Comparison of ENCODE assay signal across 8 mouse cellular contexts in genomic region chr11:51636323-51636684, GRCm38 (mm10). TPM values are rescaled to one million over a fixed set of nuclear protein-coding genes. Genes with fewer than 3 reads are reported as not detected.
A peak's percentile ranks its signal among the peaks of the same experiment; 100 is the strongest.
DNase-seq lines count a peak whose midpoint lies in the region; ATAC-seq and TF ChIP-seq lines count a peak whose summit lies in the region.

No protein-coding gene starts in this region.

- ATAC-seq in embryonic facial prominence, embryonic 11.5 days (replicated peaks; ENCODE audit: insufficient number of reproducible peaks, low FRiP score, low TSS enrichment, low read depth): no peak
- peak; percentile 63 for ATAC-seq in heart, postnatal 0 days (ENCODE audit: insufficient read depth, low read depth)
- ATAC-seq in megakaryocyte, adult 5-6 weeks (ENCODE audit: poor library complexity, severe bottlenecking): peak; percentile 53

- peak; percentile 69 to 72 for TF ChIP-seq CTCF in CH12.LX (conservative IDR thresholded peaks at IDR 0.05 in 1 of 2, IDR thresholded peaks at IDR 0.05 in 1 of 2; ENCODE audit: low read depth in 2 of 2, low read length in 2 of 2)
- peak; percentile 43 for TF ChIP-seq CTCF in heart, postnatal 0 days (IDR thresholded peaks at IDR 0.05; ENCODE audit: low read depth)

- peaks cover 3 to 74% of the 10 kb centered on the region in 2 experiments; a peak in 2 of 4 replicates for H3K4me1 ChIP-seq in CH12.LX (ENCODE audit: control insufficient read depth in 1 of 2, insufficient read depth in 2 of 2)
- no peaks in the 10 kb centered on the region for H3K4me1 ChIP-seq in embryonic facial prominence, embryonic 11.5 days (ENCODE audit: control insufficient read depth, insufficient read depth, low read length)
- H3K4me1 ChIP-seq in heart, postnatal 0 days (ENCODE audit: control insufficient read depth, insufficient read depth): peaks cover 25% of the 10 kb centered on the region

- H3K36me3 ChIP-seq in CH12.LX (replicated peaks in 1 of 2; ENCODE audit: control insufficient read depth in 1 of 2, insufficient read depth in 1 of 2, low read length in 1 of 2): peaks cover 0 to 39% of the 10 kb centered on the region in 2 experiments
- H3K36me3 ChIP-seq in embryonic facial prominence, embryonic 11.5 days (replicated peaks; ENCODE audit: control insufficient read depth, insufficient read depth, low read depth, low read length): no peaks in the 10 kb centered on the region
- no peaks in the 10 kb centered on the region for H3K36me3 ChIP-seq in heart, postnatal 0 days (replicated peaks; ENCODE audit: control insufficient read depth, insufficient read depth, low read length)

- TF ChIP-seq RAD21 in CH12.LX (IDR thresholded peaks at IDR 0.05; ENCODE audit: low read depth, low read length): peak; percentile 26

- 6% methylated on average over 6 of the region's 6 CpGs for WGBS in embryonic facial prominence, embryonic 11.5 days
- 4% methylated on average over 6 of the region's 6 CpGs for WGBS in heart, postnatal 0 days

- in situ Hi-C loops in CH12.LX (cut with MboI; ENCODE audit: low pct_ligation_motif_present, low pct_unique_long_range_greater_than_20kb, low sequenced_read_pairs): no loop called here

- dilution Hi-C loops in CH12.LX (cut with MboI; ENCODE audit: extremely low pct_ligation_motif_present, extremely low pct_unique_long_range_greater_than_20kb, low sequenced_read_pairs): no loop called here

- peak overlapping the region; percentile 12; the same call in 1 of the 2 replicates for H3K27ac ChIP-seq in CH12.LX (ENCODE audit: insufficient read depth, low read depth)
- peak overlapping the region; percentile 58; the same call in 1 of the 2 replicates for H3K27ac ChIP-seq in embryonic facial prominence, embryonic 11.5 days (replicated peaks; ENCODE audit: low read depth, low read length)
- H3K27ac ChIP-seq in heart, postnatal 0 days (ENCODE audit: low read depth): peak overlapping the region; percentile 81

- H3K9me3 ChIP-seq in CH12.LX (replicated peaks; ENCODE audit: low read length): no peaks in the 10 kb centered on the region
- H3K9me3 ChIP-seq in embryonic facial prominence, embryonic 11.5 days (replicated peaks; ENCODE audit: control insufficient read depth, low read length): no peaks in the 10 kb centered on the region
- H3K9me3 ChIP-seq in heart, postnatal 0 days (replicated peaks; ENCODE audit: control insufficient read depth, low read length): no peaks in the 10 kb centered on the region

- H3K4me3 ChIP-seq in CH12.LX (replicated peaks in 1 of 3; ENCODE audit: low read depth in 2 of 3, low read length in 2 of 3, poor library complexity in 1 of 3): peak overlapping the region; percentile 65 to 95 (median 88)
- H3K4me3 ChIP-seq in embryonic facial prominence, embryonic 11.5 days (ENCODE audit: low read depth, low read length): peak overlapping the region; percentile 73
- H3K4me3 ChIP-seq in heart, postnatal 0 days (ENCODE audit: low read depth, low read length): peak overlapping the region; percentile 67

- DNase-seq in CH12.LX (ENCODE audit: extremely low read depth): peak; percentile 84
- DNase-seq in adrenal gland, postnatal 14 days: peak; percentile 81
- DNase-seq in embryonic facial prominence, embryonic 11.5 days (ENCODE audit: low spot score): peak; percentile 85
- DNase-seq in heart, postnatal 0 days (ENCODE audit: low spot score): peak; percentile 69
- peak; percentile 75 to 84 for DNase-seq in kidney, postnatal 4 days
- peak; percentile 28 for DNase-seq in right cerebral cortex, postnatal 4 days
- DNase-seq in layer of hippocampus, adult 18-20 months (ENCODE audit: low spot score in 2 of 2): no peak

- peak overlapping the region; percentile 94 for H3K9ac ChIP-seq in CH12.LX (ENCODE audit: insufficient read depth, low read depth)
- peak overlapping the region; percentile 64 for H3K9ac ChIP-seq in embryonic facial prominence, embryonic 11.5 days (replicated peaks; ENCODE audit: low read length)
- H3K9ac ChIP-seq in heart, postnatal 0 days (replicated peaks; ENCODE audit: low read depth, low read length): peak overlapping the region; percentile 62

- TF ChIP-seq EP300 in CH12.LX (IDR thresholded peaks at IDR 0.05; ENCODE audit: low read length): no peak
- TF ChIP-seq EP300 in heart, postnatal 0 days (IDR thresholded peaks at IDR 0.05; ENCODE audit: low read depth): no peak

- H3K27me3 ChIP-seq in CH12.LX (replicated peaks): no peaks in the 10 kb centered on the region
- H3K27me3 ChIP-seq in embryonic facial prominence, embryonic 11.5 days (ENCODE audit: control insufficient read depth, insufficient read depth, low read length): no peaks in the 10 kb centered on the region
- H3K27me3 ChIP-seq in heart, postnatal 0 days (ENCODE audit: control insufficient read depth, insufficient read depth, low read length): no peaks in the 10 kb centered on the region

- no peak; the same call in 1 of the 2 replicates for TF ChIP-seq POLR2A in CH12.LX (IDR thresholded peaks at IDR 0.05; ENCODE audit: low read depth, low read length)

- peaks cover 9% of the 10 kb centered on the region; the same call in 1 of the 2 replicates for H3K79me2 ChIP-seq in CH12.LX (replicated peaks; ENCODE audit: control insufficient read depth, extremely low read depth, insufficient read depth, poor library complexity, severe bottlenecking)

- H3K4me2 ChIP-seq in CH12.LX (ENCODE audit: insufficient read depth, low read depth, poor library complexity, severe bottlenecking): peak overlapping the region; percentile 73
- peak overlapping the region; percentile 81 for H3K4me2 ChIP-seq in embryonic facial prominence, embryonic 11.5 days (ENCODE audit: low read depth, low read length)
- H3K4me2 ChIP-seq in heart, postnatal 0 days (ENCODE audit: low read depth, low read length): peak overlapping the region; percentile 65

TF ChIP-seq in CH12.LX, 34 proteins besides CTCF, POLR2A, EP300 and RAD21 (continues in another document):
- TF ChIP-seq KAT2A (IDR thresholded peaks at IDR 0.05; ENCODE audit: insufficient replicate concordance, low read length): no peak

RNA-seq across cellular contexts. Expression of gene Rmnd5b, which starts 0.6 kb away (rescaled TPM):
- 46.6 and 46.7 TPM in 2 replicates for total RNA-seq in CH12.LX (2012; rRNA removed)
- total RNA-seq in CH12.LX (2014; rRNA removed): 39.0 and 41.1 TPM in 2 replicates
- polyA plus RNA-seq in CH12.LX (2012; ENCODE audit: insufficient read length, low read depth): 59.5 and 60.2 TPM in 2 replicates
- total RNA-seq in adrenal gland, postnatal 14 days (2021): 39.0 and 39.9 TPM in 2 replicates
- 36.0 and 39.0 TPM in 2 replicates for polyA plus RNA-seq in embryonic facial prominence, embryonic 11.5 days (2014; fragmentation: Nextera tagmentation; extraction: Ambion mirVana)
- 38.6 and 54.3 TPM in 2 replicates for total RNA-seq in heart, postnatal 0 days (2014; rRNA removed; ENCODE audit: low replicate concordance)
- 25.8 and 30.0 TPM in 2 replicates for polyA plus RNA-seq in heart, postnatal 0 days (2015; fragmentation: Nextera tagmentation; extraction: Ambion mirVana)
- total RNA-seq in megakaryocyte, adult 5-6 weeks (2015): 50.8 and 63.1 TPM in 2 replicates
- 19.2 and 35.5 TPM in 2 replicates for total RNA-seq in megakaryocyte, adult 5-6 weeks (2017)
- total RNA-seq in layer of hippocampus, adult 18-20 months (2021): 10 to 100 TPM; 54.3 to 63.1 TPM

RNA-seq across cellular contexts. Expression of gene N4bp3, which starts 14.3 kb away (rescaled TPM):
- total RNA-seq in CH12.LX (2012; rRNA removed) (19.7 and 21.2 TPM in 2 replicates), CH12.LX (2014; rRNA removed) (17.8 and 19.1 TPM in 2 replicates)
- 22.1 and 25.4 TPM in 2 replicates for polyA plus RNA-seq in CH12.LX (2012; ENCODE audit: insufficient read length, low read depth)
- 16.2 and 18.8 TPM in 2 replicates for total RNA-seq in adrenal gland, postnatal 14 days (2021)
- 7.4 and 10.2 TPM in 2 replicates for polyA plus RNA-seq in embryonic facial prominence, embryonic 11.5 days (2014; fragmentation: Nextera tagmentation; extraction: Ambion mirVana)
- 31.2 and 34.8 TPM in 2 replicates for total RNA-seq in heart, postnatal 0 days (2014; rRNA removed; ENCODE audit: low replicate concordance)
- polyA plus RNA-seq in heart, postnatal 0 days (2015; fragmentation: Nextera tagmentation; extraction: Ambion mirVana): 18.1 and 20.2 TPM in 2 replicates
- total RNA-seq in megakaryocyte, adult 5-6 weeks (2015): 0.80 and 1.3 TPM in 2 replicates
- 0.45 and 2.9 TPM in 2 replicates for total RNA-seq in megakaryocyte, adult 5-6 weeks (2017)
- 10 to 100 TPM; 14.5 to 18.4 TPM for total RNA-seq in layer of hippocampus, adult 18-20 months (2021)

RNA-seq across cellular contexts. Expression of gene D930048N14Rik, which starts 14.4 kb away (rescaled TPM):
- total RNA-seq in CH12.LX (2012; rRNA removed) (1.3 and 1.5 TPM in 2 replicates), CH12.LX (2014; rRNA removed) (0.32 and 0.38 TPM in 2 replicates)
- 0.78 and 0.81 TPM in 2 replicates for polyA plus RNA-seq in CH12.LX (2012; ENCODE audit: insufficient read length, low read depth)
- total RNA-seq in adrenal gland, postnatal 14 days (2021): 1.9 and 2.7 TPM in 2 replicates
- 0.88 and 1.1 TPM in 2 replicates for polyA plus RNA-seq in embryonic facial prominence, embryonic 11.5 days (2014; fragmentation: Nextera tagmentation; extraction: Ambion mirVana)
- 0.08 and 0.58 TPM in 2 replicates for total RNA-seq in heart, postnatal 0 days (2014; rRNA removed; ENCODE audit: low replicate concordance)
- 0.74 and 0.78 TPM in 2 replicates for polyA plus RNA-seq in heart, postnatal 0 days (2015; fragmentation: Nextera tagmentation; extraction: Ambion mirVana)
- 0.33 and 0.43 TPM in 2 replicates for total RNA-seq in megakaryocyte, adult 5-6 weeks (2015)
- 0.26 TPM in 1 of 2 replicates, not detected in the other for total RNA-seq in megakaryocyte, adult 5-6 weeks (2017)
- 1 to 10 TPM; 1.4 to 1.9 TPM for total RNA-seq in layer of hippocampus, adult 18-20 months (2021)

RNA-seq across cellular contexts. Expression of gene Nhp2, which starts 16.8 kb away (rescaled TPM):
- total RNA-seq in CH12.LX (2012; rRNA removed) (489 and 641 TPM in 2 replicates), CH12.LX (2014; rRNA removed) (649 and 722 TPM in 2 replicates)
- polyA plus RNA-seq in CH12.LX (2012; ENCODE audit: insufficient read length, low read depth): 847 and 914 TPM in 2 replicates
- total RNA-seq in adrenal gland, postnatal 14 days (2021): 64.2 and 74.7 TPM in 2 replicates
- 169 and 174 TPM in 2 replicates for polyA plus RNA-seq in embryonic facial prominence, embryonic 11.5 days (2014; fragmentation: Nextera tagmentation; extraction: Ambion mirVana)
- total RNA-seq in heart, postnatal 0 days (2014; rRNA removed; ENCODE audit: low replicate concordance): 34.1 and 58.2 TPM in 2 replicates
- polyA plus RNA-seq in heart, postnatal 0 days (2015; fragmentation: Nextera tagmentation; extraction: Ambion mirVana): 59.7 and 61.4 TPM in 2 replicates
- 45.3 and 50.5 TPM in 2 replicates for total RNA-seq in megakaryocyte, adult 5-6 weeks (2015)
- total RNA-seq in megakaryocyte, adult 5-6 weeks (2017): 38.1 and 52.6 TPM in 2 replicates
- 10 to 100 TPM; 41.5 to 46.1 TPM for total RNA-seq in layer of hippocampus, adult 18-20 months (2021)

RNA-seq across cellular contexts. Expression of gene Hnrnpab, which starts 29.7 kb away (rescaled TPM):
- total RNA-seq in CH12.LX (2012; rRNA removed): 893 and 1,222 TPM in 2 replicates
- total RNA-seq in CH12.LX (2014; rRNA removed): 1,100 and 1,160 TPM in 2 replicates
- polyA plus RNA-seq in CH12.LX (2012; ENCODE audit: insufficient read length, low read depth): 2,181 and 2,430 TPM in 2 replicates
- 354 and 356 TPM in 2 replicates for total RNA-seq in adrenal gland, postnatal 14 days (2021)
- polyA plus RNA-seq in embryonic facial prominence, embryonic 11.5 days (2014; fragmentation: Nextera tagmentation; extraction: Ambion mirVana): 797 and 870 TPM in 2 replicates
- total RNA-seq in heart, postnatal 0 days (2014; rRNA removed; ENCODE audit: low replicate concordance): 136 and 225 TPM in 2 replicates
- polyA plus RNA-seq in heart, postnatal 0 days (2015; fragmentation: Nextera tagmentation; extraction: Ambion mirVana): 156 and 159 TPM in 2 replicates
- 319 and 341 TPM in 2 replicates for total RNA-seq in megakaryocyte, adult 5-6 weeks (2015)
- 548 and 571 TPM in 2 replicates for total RNA-seq in megakaryocyte, adult 5-6 weeks (2017)
- 100 to 1,000 TPM; 149 to 157 TPM for total RNA-seq in layer of hippocampus, adult 18-20 months (2021)

Comparison
In these comparisons a context has a peak if more than half of its experiments do, and no peak if none do; other contexts are left out.
1. DNase-seq: peak in CH12.LX (single experiment), adrenal gland, postnatal 14 days (single experiment), embryonic facial prominence, embryonic 11.5 days (single experiment), heart, postnatal 0 days (single experiment), kidney, postnatal 4 days (2 of 2) and right cerebral cortex, postnatal 4 days (single experiment); none in layer of hippocampus, adult 18-20 months (0 of 2).
2. H3K27ac ChIP-seq: peak in every context shown above with its lines; median percentile 81 in heart, postnatal 0 days; 58 in embryonic facial prominence, embryonic 11.5 days; 12 in CH12.LX.
3. Peak in every context shown above with its lines, with median percentiles within 50 percentile points of each other: H3K4me2 ChIP-seq, H3K4me3 ChIP-seq and H3K9ac ChIP-seq.